Mouse (Mus musculus) thymus, postnatal 10 days (tissue): ENCODE results near the gene Ntrk3.

Source experiments
- DNase-seq, 2 experiments: peaks; one replicate each; pipeline ENCODE4 v3.0.0; 2021; ENCODE audit warnings: low spot score in 2 of 2

Ntrk3 gene

DNA sequence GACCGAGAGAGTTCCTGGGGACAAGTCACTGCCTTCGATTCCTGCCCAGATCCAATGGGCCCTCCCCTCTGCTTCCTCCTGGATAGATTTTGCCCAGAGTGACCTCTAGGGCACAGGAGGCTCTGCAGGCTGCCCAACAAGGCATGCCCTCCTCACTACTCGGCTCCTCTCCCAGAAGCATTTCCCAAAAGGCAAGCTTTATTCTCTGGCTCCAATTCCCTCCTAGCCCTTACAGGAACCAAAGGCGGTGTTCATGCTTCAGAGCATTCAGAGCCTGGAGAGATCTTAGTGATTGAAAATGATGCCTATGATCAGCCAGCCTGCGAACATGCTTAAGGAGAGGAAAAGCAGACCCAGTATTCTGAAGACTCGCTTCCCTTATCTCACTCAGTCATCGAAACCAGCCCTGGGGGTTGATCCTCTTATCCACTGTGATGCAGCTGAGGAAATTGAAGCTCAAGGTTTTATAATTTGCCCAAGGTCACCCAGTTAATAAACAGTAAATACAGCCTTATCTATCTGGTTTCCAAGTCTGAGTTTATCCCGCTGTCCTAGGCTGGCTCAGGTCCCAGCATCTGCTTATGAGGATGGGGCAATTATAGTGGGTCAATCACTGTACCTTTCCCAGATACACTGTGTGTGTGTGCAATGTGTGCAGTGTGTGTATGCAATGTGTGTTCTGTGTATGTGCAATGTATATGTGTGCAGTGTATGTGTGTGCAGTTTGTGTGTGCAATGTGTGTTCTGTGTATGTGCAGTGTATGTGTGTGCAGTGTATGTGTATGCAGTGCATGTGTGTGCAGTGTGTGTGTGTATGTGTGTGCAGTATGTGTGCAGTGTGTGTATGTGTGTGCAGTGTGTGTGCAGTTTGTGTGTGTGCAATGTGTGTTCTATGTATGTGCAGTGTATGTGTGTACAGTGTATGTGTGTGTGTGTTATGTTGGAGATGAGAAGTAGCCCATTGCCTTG lies 376.2 kb downstream of the Ntrk3 start:
- no peak for DNase-seq

DNA sequence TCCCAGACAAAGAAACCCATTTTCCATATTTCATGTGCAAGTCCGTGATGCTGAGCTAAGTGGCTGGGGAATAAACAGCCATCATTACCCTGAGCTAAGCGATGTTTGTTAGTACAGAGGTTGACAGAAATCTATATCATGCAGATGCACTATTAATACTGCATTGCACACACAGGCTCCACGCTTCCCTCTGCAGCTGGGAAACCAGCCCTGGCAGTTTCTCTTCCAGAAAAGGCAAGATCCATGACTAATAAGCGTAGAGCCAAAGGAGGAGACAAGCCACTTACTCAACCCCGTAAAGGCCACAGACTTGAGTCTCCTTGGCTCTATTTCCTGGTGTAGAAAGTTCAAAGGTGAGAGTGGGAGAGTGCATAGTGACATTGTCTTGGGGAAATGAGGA lies 390.3 kb downstream of the Ntrk3 start:
- DNase-seq, result no peak

DNA sequence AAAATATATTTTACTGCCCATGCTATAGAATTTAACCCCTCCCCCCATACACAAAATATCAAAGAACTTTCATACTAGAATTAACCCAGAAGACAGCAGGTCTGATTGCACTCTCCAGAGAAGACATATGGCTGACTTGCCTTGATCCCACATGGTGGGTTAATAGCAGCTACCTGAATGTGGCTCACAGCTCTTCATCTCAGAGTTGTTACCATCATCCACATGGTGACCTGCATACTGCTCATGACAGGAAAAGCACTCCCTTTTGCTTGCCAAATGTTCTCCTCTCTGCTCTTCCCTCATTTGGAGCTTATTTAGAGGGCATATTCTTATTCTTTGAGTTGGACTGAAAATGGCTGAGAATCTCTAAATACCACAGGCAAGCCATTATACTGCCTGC lies 404.4 kb downstream of the Ntrk3 start:
- DNase-seq, result no peak

DNA sequence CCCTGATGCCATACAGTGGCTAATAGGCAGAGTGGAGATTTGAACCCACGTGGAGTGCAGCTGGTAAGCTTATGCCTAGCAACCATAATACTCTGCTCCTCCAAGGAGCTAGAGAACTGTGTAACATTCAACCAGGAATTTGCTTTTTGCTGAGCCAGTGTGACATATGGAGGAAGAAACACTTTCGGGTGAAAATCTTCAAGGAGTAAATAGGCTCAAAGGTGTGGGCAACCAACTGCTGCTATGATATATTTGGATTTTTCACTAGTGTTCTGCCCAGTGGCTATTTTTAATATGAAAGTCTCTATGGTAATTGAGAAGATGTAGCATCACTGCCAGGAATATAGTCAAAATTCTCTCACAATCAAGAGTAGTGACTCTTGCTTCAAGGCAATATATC lies 409.5 kb downstream of the Ntrk3 start:
- no peak for DNase-seq

DNA sequence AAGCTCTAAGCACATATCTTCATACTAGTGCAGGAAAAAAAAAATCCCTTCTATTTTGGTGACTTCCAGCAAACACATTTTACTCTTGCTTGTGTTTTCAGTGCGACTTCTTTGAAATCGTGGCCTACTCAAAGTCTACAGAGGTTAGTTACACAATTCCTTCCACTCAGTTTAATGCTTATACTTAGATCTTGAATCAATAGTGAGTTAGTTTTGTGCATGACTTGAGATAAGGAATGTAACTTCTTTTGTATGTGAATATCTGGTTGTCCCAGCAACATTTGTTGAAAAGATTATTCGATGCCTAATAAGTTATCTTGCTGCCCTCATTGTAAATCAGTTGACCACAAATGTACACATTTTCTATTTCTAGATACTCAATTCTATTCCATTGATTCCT lies 411.6 kb downstream of the Ntrk3 start:
- DNase-seq, result no peak

DNA sequence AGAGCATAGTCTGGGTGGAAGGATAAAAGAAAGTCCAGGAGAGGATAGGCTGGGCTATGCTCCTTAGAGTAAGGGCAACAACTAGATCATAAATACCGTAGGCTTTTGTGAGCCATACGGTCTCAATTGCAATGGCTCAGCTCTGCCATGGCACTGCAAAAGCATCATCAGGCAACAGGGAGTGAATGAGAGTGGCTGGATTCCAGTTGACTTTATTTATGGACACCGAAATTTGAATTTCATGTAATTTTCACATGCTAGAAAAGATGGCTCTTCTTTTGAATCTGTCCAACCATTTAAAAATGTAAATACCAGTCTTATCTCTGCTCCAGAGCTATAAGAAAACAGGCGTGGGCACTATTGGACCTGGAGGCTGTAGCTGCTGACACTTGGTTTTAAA lies 419.2 kb downstream of the Ntrk3 start:
- DNase-seq, result no peak

DNA sequence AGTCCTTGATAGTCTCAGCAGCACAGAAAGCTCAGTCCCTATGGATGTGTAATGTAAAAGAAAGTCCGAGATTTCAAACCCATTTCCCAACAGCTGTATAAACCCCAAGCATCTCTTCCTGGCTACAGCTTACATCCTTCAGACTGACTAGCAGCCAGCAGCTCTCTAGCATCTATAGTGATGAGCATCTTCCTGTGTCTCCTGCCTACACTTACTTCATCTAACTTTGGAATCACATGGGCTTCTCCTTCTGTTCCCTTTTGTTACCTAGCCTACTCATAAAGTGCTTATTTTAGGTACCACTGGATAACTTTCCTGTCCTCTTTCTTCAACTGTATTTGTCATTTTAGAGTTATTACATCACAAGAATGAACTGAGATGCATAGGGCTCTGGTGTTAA lies 432.0 kb downstream of the Ntrk3 start:
- DNase-seq, result no peak

DNA sequence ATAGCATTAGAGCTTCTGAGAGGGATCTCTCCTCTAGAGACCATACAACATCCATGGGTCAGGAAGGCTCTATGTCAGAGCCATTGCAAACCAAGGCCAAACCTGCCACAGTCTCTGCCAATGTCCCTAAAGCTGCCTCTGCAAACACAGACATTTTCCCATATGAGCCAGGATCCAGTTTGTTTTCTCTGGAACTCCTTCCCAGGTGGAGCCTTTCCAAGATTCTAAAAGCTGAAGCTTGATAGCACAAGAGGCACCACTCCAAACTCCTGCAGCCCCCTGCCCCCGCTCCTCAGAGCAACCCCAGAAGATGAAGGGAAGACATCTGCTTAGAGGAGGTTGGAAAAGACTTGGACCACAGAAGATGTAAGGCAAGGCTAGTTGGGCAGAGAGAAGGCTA lies 432.8 kb downstream of the Ntrk3 start:
- no peak for DNase-seq

DNA sequence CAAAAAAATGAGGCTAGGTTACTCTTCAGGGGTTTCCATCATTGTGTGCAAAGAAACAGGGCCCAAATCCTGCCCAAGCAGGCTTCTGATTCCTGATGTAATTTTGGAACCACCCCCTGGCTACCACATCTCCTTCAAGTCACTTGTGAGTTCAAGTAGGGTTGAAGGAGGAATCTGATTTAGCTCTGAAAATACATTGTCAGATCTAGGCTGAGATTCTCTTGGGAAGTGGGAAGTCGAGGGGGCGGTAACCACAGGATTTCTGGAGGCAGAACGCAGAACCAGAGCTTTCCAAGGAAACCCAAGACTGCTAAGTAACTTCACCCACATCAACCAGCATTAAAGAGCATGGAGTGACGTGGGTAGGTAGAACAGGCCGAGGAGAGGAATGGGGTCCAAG lies 440.5 kb downstream of the Ntrk3 start:
- no peak for DNase-seq

DNA sequence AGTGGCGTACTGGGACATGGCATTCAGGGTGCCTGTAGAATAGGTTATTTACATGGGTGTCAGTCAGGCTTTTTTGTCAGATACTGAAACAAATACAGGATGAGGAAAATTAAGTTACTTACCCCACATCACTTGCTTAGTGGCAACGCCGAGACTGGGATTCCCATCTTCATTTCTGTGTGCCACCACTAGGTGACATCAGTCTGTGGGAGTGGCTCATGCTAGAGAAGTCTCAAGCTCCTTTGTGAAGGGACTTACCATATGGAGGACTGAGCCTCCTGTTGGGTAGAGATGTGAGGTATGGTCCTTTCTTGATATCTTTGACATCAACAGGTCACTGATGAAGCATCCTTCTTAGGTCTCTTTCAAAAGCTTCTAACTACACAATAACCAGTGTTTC lies 443.5 kb downstream of the Ntrk3 start:
- DNase-seq, result no peak

DNA sequence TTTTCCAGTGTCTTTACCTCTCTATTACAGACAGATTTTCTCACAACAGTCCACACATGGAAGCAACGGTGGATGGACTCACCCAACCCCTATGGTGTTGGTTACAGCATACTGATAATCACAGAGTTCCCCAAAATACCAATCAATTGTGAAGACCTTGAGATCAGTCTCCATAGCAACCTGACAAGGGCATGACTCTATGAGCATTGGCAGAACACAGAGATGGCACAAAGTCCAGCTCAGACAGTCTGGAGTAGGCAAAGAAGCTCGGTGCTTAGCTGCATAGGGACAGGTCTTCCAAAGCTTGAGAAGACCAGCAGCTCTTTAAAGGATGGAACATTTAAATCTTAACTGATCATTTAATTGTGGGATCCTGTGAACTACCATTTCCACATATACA lies 447.6 kb downstream of the Ntrk3 start:
- no peak for DNase-seq

DNA sequence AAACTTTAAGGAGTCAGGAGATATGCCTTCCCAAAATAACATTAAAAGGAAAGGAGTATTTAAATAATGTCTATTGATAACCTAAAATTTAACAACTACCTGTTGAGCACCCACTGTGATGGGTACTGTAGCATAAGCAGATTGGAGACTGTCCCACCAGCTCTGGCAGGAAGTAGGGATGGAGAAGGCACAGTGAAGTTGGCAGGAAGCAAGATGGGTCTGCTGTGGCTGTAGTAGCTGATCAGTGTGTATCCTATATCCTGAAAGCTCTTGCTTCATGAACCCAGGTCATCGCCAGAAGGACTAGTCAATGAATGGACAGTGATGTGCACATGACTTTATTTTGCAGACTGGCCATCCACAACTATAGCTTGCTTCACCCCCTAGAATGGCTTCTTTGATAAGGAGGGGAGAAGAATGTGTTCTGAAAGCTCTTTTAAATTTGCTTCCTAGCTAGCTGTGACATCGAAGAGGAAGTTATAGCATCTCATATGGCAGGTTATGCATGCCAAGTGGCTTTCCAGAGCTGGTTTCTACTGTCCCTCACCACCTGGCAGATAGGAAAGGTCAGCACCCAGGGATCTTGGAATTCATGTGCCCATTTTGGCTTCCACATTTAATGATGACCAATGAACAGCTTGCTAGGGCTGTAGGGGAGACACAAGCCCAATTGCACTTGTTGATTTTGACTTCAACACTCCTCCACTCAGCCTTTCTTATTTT lies 451.1 kb downstream of the Ntrk3 start:
- no peak for DNase-seq

DNA sequence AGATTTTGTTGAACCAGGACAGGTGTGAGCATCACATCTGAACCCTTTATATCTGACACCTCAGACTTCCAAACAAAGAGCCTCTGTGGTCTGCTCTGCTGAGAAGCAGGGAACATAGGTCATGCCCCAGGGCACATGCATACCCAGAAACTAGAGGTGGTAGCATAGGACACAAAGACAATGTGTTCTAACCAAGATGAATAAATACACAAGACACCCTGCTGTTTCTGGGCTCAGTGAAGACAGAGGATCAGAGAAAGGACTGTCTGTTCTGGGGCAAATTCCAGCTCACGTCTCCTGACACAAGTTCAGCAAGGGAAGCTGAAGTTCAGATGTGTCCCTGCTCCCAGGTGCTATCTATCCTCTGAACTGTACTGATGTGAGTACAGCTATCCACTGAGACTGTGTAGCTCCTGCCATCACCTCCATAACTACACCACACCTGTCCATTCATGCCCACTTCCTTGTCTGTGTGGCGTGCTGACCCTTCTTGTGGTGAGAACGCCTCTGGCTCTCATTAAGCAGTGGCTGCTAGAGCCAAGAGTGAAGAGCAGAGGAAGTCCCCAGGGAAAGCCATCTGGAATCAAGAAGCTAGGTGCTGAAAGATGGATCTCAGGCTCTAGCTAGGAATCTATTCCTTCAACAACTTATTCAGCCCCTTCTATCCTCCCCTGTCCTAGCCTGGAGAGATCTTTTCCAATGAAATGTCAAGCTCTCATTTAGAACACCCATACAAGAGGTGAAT lies 468.1 kb downstream of the Ntrk3 start:
- DNase-seq, result no peak

DNA sequence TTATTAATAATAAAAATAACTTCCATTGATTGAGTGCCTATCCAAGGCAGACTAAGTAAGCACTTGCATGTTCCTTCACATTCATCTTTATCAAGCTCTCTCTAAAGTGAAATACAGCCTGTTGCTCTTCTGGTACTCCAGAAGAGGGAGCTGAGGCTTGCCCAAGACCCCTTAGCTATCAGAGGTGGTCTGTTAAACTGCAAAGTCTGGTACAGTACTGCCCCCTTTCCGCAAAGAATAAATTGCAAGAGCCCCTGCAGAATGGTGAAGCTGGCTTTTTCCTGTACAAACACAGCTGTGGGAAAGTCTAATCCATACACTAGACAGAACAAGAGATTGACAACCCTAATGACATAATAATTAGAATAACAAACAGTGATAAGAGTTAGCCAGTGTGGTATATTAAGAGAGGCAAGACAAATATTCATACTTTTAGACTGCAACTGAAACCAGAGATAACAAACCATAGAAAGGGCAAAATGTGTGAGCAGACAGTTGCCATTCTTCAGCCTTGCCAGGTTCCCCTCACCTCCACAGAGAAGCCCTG lies 470.3 kb downstream of the Ntrk3 start:
- peak in 1 of 2 experiments; percentile 9 for DNase-seq

DNA sequence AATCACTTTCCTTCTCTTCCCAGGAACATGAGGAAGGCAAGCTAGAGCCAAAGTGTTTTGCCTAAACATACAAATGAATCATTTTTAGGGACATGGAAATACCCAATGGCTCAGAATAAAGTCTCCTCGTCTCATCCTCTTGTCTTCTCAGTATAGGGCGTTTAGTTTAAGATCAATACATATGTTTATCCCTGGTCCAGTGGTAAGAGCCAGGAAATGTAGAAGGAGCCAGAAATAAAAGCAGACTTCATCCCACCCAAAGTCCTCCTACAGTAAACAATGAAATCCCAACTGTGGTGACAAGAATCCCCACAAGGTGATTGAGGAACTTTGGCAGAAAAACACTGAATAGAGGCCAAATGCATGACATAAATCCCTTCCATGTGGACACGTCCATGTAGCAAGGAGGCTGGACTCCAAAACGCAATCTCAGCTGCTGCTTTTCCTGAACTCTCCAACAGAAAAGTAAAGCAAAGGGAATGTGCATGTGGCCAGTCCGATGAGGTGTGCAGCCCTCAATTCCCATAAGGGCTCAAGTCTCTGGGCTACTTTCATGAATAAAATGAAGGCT lies 473.3 kb downstream of the Ntrk3 start:
- DNase-seq, result no peak

DNA sequence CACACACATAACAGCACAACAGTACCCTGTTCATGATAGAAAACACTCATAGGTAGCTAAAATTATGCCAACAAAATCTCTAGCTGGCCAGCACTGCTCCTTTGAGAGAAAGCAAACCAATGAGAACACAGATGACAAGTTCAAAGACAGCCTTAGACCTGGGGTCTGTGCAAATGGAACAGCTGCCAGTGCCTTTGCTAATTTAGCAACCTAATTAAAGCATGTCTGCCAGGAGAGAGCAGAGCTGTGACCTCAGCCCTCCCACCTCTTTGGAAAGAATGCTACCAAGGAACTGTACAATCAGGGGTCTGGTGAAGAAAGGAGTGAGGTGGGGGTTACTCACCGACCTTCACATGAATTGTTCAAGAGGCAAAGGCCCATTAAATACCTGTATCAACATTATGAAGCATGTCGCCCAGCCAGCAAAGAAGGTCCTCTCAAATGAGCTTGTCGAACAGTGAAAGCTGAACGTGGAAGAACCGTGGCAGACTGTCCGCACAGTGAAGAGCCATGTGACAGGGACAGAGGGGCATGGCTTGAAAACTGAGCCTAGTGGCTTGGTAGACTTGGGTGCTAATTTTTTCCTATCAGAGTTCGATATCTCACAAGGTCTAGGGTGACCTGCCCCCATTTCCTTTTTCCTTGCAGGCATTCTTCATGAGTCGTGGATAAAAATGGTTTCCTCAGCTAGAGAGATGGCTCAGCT lies 476.2 kb downstream of the Ntrk3 start:
- no peak for DNase-seq

DNA sequence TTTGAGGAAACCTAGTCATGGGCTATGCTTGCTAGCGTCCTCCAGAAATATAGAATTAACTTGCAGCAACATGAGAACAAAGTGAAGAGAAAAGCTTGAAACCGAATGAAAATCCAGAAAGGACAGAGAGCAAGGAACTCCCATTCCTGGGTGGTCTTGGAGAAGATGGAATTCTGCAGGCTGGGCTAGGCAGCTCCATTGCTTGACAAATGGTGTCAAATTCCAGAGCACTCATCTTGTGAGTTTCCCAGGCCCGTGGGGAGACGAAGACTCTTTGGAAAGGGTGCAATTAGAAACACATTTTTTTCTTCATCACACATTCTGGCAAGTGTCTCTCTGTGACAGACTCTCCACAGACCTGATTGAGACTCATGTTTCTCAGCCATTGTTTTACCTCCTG lies 479.7 kb downstream of the Ntrk3 start:
- DNase-seq, result no peak

DNA sequence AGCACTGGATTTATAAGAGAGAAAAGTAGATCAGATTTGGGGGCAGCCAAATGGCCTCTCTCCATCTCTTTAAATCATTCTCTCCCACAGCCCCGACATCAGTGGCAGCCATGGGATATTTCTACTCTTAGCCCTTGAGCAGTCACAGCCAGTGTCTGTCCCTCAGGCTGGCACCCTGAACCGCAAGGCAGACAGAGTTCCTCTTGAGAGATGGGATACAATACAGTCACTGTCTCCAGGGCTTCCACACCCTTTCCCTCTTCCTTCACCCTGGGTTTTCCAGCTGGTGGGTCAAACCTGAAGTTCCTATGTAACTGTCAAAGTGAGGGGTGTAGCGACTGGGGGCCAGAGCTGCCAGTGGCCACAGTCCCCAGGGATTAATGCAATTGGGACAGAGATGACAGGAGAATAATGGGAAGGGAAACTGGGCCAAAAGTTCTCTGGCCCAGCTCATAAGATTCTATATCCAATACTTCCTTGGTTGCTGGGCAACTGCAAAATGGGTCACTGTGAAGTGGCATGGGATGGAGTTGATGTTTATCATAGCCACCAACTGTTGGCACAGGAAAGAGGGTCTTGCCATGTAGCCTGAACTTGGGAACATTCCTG lies 483.9 kb downstream of the Ntrk3 start:
- no peak for DNase-seq

DNA sequence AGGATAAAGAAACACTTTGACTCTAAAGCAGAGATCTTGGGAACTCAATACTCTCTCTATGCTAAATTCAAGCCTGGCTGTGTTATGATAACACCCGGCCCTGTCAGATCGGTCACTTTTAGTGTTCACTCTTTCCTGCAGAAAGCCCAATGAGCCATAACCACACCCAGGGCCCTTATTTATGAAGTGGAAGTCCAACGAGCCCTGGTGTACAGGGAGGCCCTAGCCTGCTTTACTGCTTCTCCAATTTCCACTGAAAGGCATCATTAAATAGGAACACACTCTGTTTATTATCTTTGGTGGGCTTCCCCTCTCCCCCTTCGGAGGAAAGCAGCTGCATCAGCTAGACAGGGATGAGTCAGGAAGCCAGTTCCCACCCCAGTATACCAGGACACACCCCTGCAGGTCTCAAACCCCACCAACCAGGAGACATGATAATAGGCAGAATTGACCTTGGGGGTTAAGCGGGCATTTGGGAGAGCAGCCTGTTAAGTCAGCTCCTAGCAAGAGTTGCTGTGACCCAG lies 489.6 kb downstream of the Ntrk3 start:
- no peak for DNase-seq

DNA sequence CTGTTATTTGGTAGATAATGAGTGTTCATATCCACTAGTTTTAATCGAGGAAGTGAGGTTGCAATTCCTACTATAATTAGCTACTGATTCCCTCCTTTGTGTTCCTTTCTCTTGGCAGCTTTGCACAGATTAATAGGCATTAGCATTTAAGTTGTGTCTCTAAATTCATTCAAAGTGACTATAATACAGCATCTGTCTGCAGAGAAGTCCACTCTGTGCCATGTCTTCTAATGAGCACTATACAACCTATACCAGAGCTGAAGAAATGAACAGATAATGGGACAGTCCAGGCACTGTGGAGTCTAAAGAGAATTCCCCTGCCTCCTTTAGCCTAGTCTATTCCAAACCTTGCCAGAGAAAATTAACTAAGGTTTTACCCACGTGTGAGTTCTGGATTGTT lies 498.8 kb downstream of the Ntrk3 start:
- no peak for DNase-seq
